Mouse (Mus musculus) frontal cortex, adult (tissue): ENCODE measurements at regions not wholly inside any gene's neighbourhood (a gene's known extent, or its start where the extent isn't known, plus 50 kb on each side); places are given as distances from the start of the nearest gene placed in this dataset.

Source experiments
- ATAC-seq: cut with Nextera tagmentation; 2 replicates; pipeline ENCODE4 v1.9.2; 2017; ENCODE audit warnings: mild to moderate bottlenecking, moderate library complexity, mixed read lengths; ENCODE audit not compliant: low TSS enrichment

DNA sequence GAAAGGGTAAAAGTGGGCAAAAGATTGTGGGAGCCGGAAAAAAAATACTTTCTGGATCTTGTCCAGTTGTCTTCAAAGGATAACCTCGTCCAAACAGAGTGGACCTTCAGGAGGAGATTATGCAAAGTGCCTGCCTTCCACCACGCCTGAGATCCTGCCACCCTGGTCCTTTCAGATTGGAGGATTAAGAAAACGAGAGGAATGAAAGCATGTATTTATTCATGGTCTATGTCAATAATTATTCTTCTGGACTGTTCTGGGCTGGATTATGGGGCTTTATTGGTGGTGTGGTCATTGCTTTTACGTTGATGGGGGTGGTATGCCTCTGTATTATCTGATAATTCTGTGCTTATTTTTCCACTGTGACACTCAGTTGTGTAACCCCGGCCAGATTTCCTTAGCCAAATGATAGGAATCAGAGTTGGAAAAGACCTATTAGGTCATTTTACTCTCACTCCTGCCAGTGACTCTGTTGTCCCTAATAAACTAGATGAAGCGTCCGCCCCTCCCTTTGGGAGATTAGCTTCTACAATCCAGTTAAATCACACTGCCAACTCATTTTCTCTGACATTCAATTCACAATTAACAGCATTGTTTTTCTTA is 656.3 kb downstream of the Slc22a22 start:
- no peak for ATAC-seq

DNA sequence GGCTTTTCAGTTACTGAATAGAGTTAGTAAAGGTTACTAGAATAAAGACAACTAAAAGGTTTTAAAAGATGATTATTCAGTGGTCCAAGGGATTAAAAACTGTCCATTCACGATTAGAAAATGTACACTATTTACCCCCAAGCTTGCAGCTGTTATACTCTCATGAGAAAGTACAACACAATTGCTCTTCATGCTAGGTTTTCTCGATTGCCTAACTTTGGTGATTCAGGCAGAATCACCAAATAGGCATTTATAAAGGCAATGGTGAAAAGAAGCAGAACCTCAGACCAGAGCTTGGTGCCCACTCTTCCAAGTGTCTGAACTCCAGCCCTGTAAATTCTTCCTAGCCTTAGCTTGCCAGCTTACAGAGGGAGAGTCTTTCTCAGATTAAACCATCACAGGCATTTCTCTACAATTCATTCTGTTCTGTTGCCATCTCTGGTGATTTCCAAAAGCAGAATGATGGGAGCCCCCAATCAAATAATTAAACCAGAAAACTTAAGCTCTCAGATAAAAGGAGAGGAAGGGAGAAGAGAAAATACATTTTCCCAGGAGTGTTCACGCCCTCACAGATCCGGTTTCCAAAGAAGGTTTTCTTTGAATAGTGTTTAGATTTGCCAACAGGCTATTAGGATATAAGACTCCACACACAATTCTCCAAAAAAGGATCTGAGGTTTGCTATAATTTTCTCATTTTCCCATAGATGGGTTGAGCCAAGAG is 657.0 kb downstream of the Slc22a22 start:
- ATAC-seq: no peak

DNA sequence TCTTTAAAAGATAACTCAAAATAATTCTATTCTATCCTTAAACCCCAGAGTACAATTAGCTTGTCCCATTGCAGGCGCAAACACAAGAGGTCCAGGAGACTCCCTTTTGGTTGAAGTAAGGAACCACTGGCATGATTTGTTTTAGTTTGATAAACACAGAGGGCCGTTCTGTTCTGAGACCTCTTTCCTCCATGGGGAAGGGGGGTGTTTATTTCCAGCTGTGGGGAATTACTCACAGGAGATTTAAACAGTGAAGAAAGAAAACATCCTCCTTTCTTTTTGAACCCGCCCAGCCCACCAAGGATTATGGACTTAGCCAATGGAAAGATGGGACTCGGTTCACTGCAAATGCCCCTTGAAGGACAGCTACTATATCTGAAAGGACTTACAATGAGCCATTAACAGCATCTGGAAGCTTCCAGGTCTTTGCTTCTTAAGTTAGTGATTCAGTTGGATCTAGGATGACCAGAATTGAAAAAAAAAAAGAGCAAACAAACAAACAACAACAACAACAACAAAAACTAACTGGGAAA is 659.2 kb downstream of the Slc22a22 start:
- no peak for ATAC-seq

DNA sequence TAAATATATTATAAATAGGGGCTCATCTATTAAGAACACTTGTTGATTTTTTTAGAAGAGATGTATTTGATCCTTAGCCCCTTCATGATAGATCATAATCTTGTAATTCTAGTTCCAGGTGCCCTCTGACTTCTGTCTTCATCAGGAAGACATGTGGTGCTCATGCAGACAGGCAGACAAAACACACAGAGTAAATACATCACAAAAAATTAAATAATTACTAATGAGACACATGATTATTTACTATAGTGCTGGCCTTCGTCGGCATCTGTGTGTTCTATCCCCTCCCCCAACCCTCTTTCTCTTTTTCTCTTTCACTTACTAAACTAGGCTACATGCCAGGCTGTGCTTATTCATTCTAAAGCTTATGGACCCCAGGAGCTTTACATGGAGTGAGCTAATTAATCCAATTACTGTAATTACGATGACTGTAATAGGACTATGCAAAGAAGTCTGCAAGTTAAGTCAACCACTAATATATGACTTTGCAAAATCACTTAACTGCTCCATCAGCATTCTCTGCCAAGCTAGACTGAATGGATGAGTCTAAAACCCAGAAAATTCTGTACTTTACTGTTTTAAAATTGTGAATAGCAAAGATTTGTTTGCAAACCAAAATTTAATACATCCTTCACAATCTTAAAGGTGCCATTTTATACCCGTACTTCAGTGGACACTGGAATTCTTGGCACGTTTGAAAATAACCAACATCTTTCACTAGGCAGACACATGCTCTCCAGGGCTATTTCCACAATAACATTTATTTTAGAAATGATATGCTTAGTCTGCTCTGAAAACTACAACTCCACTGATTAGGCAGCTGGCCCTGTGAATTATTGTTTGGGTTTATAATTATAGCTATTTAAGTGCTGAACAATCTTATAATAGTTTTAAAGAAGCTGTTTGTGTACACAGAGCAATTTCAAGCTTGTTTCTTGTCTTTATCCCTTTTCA is 659.9 kb downstream of the Slc22a22 start:
- ATAC-seq: no peak

DNA sequence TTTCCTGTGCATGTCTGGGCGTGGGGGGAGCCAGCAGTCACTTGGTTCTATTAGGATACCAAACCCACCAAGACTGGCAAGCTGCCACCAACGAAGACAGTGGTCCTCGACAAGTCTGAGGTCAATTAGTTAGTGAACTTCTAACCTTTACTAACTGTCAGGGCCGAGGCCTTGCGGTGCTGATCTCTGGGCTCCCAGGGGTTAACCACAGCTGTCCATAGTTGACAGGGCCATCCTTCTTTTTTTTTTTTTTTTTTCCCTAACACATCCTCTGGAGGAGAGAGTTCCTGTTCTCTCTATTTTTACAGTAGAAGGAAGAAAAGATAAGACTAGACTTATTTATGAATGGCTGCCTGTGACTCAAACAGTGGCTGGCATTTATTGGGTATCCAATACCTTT is 663.5 kb downstream of the Slc22a22 start:
- ATAC-seq: no peak

DNA sequence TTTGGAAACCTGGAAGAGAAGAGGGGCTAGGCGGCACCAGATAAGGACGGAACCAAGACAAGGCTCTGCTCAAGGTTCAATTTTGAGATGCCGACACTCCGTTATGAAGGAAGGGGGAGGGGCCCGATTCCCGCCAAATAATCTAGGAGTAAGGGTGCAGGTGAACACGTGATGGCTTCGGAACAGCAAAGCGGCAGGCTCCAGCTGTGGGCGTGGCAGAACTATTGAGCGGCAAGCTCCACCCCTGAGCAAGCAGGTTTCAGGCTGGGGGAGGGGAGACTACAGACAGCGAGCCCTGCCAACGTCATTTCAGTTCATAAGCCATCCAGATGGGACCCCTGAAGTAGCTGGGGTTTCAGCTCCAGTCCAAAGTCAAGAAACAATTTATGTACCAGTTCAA is 667.3 kb downstream of the Slc22a22 start:
- no peak for ATAC-seq

DNA sequence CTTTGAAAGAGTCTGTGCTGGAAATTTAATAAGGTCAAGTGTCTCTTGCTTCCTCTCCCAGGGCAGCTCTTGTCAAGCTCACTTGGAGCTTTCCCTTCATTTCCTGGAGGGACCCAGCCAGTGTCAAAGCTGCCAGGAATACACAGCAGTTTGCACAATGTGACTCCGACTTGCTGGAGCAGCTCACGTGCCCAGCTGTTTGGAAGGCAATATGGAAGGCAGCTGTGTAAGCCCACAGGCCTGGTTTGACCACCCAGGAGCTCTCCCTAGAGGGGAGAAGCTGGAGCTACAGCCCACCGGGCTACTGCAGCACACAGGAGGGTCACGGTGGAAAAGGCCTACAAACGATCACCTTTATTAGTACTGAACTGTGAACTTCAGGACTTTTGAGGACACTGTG is 669.8 kb downstream of the Slc22a22 start:
- no peak for ATAC-seq

DNA sequence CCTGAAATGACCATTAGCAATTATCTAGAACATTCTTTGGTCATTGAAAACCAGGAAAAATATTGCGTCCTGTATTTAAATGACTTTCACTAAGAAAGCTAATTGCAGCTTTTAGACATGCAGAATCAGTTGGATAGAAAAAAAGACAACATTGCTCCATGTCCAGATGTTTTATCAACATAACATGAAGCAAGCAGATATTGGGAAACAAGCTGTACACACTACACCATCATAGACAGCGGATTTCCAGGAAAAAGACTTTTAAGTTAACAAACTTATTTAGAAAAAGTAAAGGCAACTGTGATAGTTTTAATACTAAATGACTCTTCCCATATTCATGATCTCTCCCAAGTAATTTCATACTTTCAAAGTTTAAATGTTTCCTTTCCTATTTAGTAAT is 675.5 kb downstream of the Slc22a22 start:
- no peak for ATAC-seq

DNA sequence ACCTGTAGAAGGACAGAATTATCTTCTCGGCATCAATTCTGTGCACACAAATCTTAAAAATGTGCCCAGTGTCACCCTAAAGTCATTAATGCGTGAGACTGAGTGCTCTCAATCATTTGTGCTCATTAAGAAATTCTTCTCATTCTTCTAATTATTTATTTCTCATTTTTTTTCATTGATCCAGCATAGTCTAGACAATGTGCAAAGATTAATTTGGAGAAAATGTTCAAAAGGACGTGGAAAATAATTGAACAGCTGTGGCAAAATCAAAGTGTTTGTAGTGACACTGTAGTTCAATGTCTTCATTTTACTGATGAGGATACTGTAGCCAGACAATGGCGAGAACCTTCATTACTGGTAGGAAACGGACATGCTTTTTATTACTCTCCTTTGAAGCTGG is 702.0 kb downstream of the Slc22a22 start:
- no peak for ATAC-seq

DNA sequence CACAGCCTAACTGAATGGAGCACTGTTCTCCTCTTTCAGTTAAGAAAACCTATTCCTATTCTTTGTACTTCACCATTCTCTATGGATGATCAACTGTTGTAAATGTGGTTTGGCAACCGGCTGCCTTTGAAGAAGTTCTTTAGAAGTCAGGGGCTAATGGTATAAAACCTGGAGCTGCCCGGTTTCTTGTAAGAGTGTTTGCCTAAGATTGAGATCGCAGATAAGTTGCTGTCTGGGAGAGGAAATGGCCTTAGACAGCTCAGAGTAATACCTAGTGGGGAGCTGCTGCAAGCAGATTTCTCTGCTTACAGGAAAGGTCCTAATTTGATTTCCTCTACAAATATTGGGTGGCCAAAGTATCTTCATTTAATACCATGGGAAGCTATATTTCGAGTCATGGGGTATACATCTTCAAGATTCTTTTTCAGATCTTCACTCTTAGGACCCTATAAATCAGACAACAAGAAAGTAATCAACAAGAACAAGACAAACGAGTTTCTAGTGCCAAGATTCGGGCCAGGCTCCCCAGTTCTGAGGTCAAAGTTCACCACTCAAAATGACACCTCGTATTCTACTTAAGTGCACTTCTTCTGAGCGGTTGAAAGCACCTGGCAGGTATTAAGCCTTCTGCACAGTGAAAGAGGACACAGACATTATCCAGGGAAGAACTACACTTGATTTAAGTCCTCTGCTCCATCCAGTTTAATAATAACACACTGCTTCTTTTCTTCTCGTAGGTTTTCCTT is 702.6 kb downstream of the Slc22a22 start:
- ATAC-seq: no peak

DNA sequence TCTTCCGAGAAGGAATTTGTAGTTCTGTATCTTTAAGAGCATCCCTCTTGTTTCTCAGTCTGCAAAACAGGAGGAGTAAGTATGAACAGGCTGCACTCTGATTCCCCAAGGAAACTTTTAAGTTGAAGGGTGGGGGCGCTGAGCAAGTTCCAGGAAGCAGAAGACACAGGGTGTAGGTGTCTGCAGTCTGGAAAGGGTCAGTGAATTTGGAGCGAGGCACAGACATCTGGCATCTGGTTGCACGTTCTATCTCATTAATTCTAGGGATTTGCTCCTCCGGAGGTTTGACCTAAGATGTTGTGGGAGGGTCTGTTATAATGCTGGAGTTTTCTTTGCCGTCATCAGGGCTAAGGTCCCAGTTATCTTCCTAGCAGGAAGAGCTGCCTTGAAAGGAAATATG is 711.1 kb downstream of the Slc22a22 start:
- ATAC-seq: peak; percentile 52; the same call in 1 of the 2 replicates

DNA sequence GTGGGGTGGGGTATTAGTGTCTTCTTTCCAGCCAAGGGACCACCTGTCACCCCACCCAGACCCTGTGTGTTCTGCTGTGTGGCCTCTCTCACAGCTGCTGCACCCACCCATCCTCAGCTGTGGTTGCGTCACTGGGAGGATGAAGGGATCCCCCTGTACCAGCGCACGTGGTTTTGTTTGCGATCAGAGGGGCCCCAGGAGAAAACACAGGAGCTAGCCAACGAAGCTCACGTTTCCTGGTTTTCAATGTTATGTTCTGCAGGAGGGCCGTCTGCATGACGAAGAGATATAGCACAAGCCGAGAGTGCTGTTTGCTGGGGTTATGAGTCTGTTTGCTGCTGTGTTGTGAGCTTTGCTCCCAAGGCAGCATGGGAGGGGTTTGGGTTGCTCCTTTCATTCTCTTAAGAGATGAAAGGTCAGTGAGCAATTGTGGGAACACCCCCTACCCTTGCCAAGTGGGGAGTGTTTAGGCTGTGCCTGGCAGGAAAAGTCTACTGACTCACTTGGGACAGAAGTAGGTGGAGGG is 712.4 kb downstream of the Slc22a22 start:
- no peak for ATAC-seq

DNA sequence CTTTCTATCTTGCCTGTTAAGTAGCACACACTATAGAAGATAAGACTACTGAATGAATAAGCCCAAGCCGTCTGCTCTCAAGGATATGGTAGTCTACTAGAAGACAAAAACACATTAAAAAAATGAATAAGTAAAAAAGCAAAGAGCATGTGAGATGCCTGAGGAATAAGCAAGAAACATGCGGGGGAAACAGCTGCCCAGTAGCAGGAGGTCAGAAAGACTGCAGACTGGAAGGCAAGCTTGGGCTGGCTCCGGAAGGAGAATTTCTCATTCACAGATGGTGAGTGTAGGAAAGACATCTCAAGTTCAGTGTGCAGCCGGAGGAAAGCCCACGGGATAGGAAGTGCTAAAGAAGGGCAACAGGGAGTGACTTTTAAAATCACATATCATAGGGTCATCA is 713.4 kb downstream of the Slc22a22 start:
- no peak for ATAC-seq

DNA sequence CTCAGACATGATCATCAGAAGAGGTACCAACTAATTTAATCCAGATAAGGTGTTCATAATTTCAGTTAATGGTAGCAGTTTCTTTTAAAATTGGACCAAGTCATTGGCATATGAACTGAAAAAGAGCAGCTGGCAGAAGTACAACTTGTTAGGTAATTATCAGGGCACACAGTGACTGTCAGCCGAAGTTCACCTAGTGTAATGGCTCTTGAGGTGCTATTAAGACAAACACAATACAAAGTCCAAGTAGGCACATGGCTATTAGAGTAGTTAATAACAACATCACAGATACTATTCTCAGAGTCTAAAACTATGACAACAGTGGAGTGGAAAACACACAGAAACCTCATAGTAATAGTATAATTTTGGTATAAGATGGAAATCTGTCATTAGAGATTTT is 730.7 kb downstream of the Slc22a22 start:
- no peak for ATAC-seq

DNA sequence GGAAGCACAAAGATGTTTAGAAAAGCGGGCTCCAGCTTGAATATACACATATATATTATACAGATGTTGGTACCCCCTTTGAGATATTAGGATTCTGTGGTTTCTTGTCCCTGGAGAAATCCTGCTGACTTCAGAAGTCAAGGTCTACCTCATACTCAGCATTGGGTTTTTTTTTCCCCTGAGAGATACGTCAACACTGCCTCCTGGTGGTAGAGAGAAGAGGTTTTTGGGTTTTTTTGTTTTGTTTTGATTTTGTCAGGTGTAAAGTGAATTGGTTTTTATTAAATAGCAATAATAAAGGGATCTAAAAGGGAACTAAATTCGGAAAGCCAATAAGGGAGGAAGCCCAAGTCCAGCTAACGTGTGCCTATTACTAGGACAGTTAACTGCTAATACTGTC is 732.5 kb downstream of the Slc22a22 start:
- no peak; the same call in 1 of the 2 replicates for ATAC-seq
